Mouse (Mus musculus) urinary bladder, postnatal 25 days (tissue): ENCODE measurements around the gene Gm17455.

Source experiments
- DNase-seq: peaks from one replicate; pipeline ENCODE4 v3.0.0; 2022; ENCODE audit warnings: low spot score

Gene Gm17455

DNA sequence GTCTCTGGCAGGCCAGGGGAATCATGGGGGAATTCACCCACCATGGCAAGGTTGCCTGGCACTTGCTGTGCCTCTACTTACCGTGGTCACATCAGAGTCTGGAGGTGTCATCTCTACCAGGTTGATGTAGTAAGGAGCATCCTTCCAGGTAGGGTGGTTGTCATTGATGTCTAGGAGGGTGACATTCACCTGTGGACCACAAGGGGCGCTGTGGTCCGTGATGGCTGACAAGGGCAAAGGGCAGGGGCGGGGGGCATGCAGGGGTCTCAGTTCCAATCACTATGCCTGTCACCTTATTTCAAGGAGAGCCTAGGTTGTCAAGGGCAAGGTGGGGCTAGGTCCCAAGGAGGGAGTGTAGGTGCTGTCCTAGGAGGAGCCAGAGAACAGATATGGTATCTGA is 20.1 kb downstream of the Gm17455 start:
- no peak for DNase-seq

GRCm38 (mm10) chr10:60422756-60423155 is 23.2 kb downstream of the Gm17455 start:
- DNase-seq, result no peak

DNA sequence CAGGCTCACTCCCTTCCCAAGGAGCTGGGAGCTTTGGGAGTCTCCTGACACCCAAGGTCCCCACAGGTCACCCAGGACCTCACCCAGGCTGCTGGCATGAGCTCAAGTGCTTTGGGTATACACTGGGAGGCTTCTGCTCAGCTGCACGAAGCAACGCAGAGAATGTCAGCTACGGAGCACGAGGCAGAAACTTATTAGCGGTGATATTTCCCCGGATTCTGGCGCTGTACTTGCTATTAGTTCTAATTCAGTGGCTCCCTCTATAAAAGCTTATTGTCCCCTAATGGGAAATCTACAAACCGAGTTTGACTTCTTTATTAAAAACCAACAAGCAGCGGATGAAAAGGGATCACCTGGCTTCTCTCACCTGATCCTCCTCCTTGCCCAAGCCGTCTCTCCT is 30.5 kb downstream of the Gm17455 start:
- no peak for DNase-seq

DNA sequence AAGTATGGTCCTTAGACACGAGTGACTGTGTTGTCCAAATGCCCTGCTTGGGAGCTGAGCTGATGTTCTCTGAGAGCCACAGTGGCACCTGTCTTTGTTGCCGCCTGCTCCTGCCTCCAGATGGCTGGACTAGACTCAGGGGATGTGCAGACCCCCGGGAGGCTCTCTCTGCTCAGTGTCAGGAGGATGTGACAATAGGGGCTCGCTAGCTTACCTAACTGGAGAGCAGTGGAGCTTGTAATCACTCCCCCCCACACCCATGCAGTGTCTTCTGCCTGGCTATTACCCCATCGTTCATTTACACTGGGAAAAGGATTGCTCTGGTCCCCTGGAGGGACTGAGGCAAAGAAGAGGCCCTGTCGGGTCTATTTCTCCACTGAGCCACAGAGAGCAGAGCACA is 31.1 kb downstream of the Gm17455 start:
- no peak for DNase-seq

DNA sequence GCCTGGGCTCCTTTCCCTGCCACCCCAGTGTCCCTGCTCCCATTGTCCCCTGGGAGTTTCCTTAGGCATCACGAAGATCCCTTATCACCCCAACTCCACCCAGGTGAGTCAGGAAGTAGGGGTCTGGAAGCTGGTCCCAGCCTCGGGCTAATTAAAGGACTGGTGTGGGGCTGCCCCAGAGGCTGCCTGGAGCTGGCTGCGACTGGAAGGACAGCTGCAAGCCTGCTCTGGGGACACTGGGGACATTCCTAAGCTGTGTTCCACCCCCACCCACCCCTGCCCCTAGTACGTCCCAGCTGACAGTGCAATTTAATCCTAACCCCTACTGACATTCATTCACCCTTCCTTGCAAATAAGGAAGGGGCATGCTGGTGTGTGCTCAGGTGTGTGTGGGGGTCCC is 33.2 kb downstream of the Gm17455 start:
- DNase-seq, result no peak

DNA sequence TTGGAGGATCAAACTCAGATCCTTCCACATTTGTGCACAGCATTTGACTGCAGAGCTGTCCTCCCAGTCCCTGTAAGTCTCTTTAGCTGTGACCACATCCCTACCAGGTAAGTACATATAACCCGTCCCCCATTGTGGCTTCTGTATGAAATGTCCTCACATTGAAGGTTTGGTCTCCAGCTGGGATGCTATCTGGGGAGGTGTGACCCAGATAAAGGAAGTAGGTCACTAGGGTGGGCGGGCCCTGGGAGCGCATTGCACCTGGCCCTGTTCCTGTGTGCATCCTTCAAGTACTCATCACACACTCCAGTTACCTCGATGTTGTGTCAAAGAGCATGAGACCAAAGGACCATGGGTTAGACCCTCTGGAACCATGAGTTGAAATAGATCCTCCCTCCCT is 42.8 kb downstream of the Gm17455 start:
- no peak for DNase-seq

GRCm38 (mm10) chr10:60443078-60443477 is 43.6 kb downstream of the Gm17455 start:
- no peak for DNase-seq

GRCm38 (mm10) chr10:60445031-60445593 is 45.6 kb downstream of the Gm17455 start:
- no peak for DNase-seq

DNA sequence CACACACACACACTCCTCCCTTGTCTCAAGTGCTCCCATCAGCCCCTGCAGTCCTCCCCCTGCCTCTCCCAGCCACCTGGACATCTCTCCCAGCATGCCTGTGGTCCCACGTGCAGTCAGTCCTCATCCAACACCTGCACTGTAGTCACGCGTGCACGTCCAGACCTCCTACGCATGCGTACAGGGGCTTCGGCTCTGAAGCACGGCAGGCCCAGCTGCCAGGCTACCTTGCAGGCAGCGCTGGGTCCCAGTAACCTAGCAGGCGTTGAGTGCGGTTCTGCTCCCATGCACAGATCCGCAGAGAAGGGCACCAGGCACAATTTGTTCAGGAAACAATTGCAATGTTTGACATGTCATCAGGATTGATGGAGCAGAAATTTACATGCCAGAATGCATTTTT is 47.7 kb downstream of the Gm17455 start:
- DNase-seq, result no peak
